Mouse (Mus musculus): ENCODE data around the gene Hist1h3d.
"Not testable (repeated sequence)": the region's sequence is repeated elsewhere in the genome, so short reads cannot be mapped to it uniquely, and the experiment has no call there.

The Hist1h3d gene

GRCm38 (mm10) chr13:23570261-23571021, 5.1 kb upstream of the Hist1h3d start:
- DNase-seq = not testable (repeated sequence)

GRCm38 (mm10) chr13:23571022-23571503, 4.5 kb upstream of the Hist1h3d start, which contains the start of the genes Hist1h2ae and Hist1h2bg:
TSS of gene Hist1h2ae (minus strand) at chr13:23571220.
TSS of gene Hist1h2bg (plus strand) at chr13:23571396.
- DNase-seq = peak; percentile 84

GRCm38 (mm10) chr13:23571504-23572217, 3.9 kb upstream of the Hist1h3d start:
- peak; percentile 40 for DNase-seq

GRCm38 (mm10) chr13:23572218-23573033, 3.1 kb upstream of the Hist1h3d start:
- no peak for DNase-seq

DNA sequence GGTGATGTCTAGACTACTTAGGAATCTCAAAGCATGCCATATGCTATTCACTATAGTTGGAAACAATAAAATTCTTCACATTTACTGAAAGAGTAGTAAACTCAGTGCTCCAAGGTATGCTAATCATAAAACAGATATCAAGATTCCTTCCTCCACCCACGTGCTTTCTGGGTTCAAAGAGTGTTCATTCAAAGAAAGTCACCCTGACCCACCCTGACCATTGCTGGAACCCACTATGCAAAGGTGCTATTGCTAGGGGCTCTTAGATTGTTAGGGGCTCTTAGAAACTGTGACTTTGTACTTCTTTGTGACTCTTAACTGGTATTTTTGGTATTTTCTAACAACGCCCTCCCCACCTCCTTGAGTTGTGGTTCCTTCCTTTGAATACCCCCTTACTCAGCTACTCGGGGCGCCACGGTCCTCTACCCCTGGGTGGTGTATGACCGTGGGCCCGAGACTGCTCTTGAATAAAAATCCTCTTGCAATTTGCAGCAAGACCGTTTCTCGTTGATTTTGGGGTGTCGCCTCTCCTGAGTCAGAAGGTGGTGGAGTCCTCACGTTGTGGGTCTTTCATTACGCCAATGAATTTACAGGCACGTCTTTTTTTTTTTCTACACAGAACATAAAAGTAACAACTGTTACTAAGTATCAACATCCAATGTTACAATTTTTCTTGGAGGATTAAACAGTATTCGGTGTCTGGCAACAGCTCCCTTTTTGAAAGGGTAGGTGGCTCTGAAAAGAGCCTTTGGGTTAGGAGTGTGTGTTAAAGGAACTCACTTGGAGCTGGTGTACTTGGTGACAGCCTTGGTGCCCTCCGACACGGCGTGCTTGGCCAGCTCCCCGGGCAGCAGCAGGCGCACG, 2.3 kb upstream of the Hist1h3d start:
- DNase-seq = peak; percentile 42

GRCm38 (mm10) chr13:23573898-23574524, 1.6 kb upstream of the Hist1h3d start, which contains the start of the genes Hist1h2bf and Hist1h2ad:
TSS of gene Hist1h2bf (minus strand) at chr13:23574196.
TSS of gene Hist1h2ad (plus strand) at chr13:23574381.
- DNase-seq = peak; percentile 90

GRCm38 (mm10) chr13:23574546-23575170, 905 bp upstream of the Hist1h3d start:
- DNase-seq = not testable (repeated sequence)

- DNase-seq = peak; percentile 38
These were observed 326 bp downstream of the Hist1h3d start for GRCm38 (mm10) chr13:23575864-23576313.

DNA sequence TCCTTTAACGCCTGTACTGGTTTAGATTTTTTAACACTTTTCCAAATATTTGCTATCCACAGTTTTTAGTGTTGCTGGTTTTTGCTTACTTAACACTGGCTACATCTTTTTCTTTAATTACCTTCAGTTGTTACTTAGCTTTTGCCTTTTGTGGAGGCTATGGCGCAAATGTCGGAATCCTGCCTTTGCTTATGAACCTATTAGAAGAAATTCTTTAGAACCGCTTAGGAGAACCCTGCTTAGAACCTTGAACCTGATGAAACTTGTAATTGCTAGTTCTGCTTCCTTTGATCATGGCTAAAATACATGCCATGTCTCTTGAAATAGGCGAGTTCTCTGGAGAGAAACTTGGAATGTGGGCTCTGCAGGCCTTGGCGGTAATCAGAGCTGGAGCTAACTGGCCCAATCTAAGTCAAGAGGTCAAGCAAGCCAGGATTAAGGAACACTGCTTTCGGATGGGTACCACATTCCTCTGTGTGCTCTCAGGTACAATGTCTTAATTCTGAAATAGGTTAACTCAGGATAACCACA, 853 bp downstream of the Hist1h3d start:
- no peak for DNase-seq

DNA sequence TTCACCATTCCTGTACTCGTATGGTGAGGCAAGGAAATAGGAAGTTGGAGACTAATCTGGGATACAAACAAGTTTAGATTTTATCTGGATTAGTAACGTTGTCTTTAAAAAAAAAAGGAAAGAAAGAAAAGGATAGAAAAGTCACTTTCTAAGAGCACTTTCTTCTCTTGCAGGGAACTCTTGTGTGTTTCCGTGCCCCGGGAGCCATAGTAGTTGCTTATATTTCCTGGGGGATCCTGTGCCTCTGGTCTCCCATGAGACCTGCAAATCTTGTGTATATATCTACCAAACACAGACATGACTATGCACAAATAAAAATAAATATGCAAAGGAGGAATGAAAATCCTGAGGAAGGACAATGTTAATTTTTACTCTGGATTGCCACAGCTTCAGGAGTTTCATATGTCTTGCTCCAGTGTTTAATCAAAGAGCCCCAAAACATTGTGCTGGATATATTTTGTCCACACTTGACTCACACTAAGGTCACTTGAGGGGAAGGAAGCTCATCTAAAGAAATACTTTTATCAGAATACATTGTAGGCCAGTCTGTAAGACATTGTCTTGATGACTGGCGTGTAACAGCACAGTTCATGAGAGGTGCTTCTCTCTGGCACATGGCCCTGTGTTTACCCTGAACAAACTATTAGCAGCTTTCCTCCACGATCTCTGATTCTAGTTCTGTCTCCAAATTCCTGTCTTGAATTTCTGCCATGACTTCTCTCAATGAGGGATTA, 1.5 kb downstream of the Hist1h3d start:
- DNase-seq = no peak

- DNase-seq = no peak
These were observed 2.3 kb downstream of the Hist1h3d start for GRCm38 (mm10) chr13:23577835-23578234.

DNA sequence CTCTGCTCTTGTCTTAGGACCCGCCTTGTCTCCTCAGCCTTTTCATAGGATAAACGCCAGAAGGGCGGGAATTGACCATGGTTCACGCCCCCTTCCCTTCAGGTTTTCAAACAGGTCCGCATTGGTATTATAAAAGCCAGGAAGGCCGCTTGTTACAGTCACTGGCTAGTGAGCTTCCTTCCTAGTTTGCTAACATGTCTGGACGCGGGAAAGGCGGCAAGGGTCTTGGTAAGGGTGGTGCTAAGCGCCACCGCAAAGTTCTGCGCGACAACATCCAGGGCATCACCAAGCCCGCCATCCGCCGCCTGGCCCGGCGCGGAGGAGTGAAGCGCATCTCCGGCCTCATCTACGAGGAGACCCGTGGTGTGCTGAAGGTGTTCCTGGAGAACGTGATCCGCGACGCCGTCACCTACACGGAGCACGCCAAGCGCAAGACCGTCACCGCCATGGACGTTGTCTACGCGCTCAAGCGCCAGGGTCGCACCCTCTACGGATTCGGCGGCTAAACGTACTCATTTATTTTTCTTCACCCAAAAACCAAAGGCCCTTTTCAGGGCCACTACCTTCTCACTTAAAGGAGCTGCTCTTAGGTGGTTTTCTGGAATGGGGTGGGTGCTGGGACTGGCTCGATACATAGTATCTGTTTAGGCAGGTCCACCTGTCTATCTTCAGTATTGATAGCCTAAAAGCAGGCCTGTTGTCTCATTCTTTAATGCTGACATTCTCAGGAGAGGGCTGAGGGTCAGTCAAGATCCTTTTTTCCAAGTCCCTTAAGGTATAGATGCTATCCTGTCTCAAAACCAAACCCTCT, 6.0 kb downstream of the Hist1h3d start, which contains the start of gene Hist1h4d:
Gene Hist1h4d (plus strand): TSS at position 191 of the 811 bp plus-strand sequence.
- DNase-seq = peak; percentile 98

- DNase-seq = no peak
These were observed 6.9 kb downstream of the Hist1h3d start for GRCm38 (mm10) chr13:23582219-23583056.

- no peak for DNase-seq
These were observed 8.0 kb downstream of the Hist1h3d start for GRCm38 (mm10) chr13:23583387-23584068.

DNA sequence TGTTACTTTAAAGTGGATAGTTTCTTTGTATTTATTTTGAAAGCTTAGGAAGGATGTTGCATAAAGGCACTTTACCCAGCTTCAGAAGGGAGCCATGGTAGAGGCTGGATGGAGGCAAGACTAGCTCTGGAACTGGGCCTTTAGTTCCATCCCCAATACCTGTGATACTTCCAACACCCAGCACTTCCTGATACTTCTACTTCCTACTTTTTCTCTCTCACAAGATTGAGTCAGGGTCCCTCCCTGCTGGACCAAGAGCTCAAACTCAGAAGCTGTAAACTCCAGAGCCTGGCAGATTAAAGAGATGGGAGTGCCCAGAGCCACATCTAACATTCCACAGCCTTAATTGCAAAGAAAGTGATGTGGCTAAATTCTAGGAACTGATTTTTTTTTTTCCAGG, 8.8 kb downstream of the Hist1h3d start:
- DNase-seq = peak; percentile 33

- peak; percentile 79 for DNase-seq
These were observed 9.5 kb downstream of the Hist1h3d start for GRCm38 (mm10) chr13:23585029-23585441.
